Mouse (Mus musculus): Measurements from ENCODE around the gene Ubn2. TPM values are rescaled to one million over a fixed set of nuclear protein-coding genes. Genes with fewer than 3 reads are reported as not detected.

Ubn2 gene
- polyA plus RNA-seq, 1 experiment from 2014 or later, result 21.8 TPM

GRCm38 (mm10) chr6:38492550-38492949 lies 58.8 kb downstream of the Ubn2 start:
- Histone ChIP-seq H3K4me1 (no peaks in the 10 kb centered on the region), H3K27ac (replicated peaks) (no peak overlapping the region), H3K4me2 (no peak overlapping the region), H3K36me3 (peaks cover 45% of the 10 kb centered on the region), H3K9me3 (replicated peaks) (no peaks in the 10 kb centered on the region), H3K9ac (replicated peaks) (no peak overlapping the region), H3K27me3 (replicated peaks) (no peaks in the 10 kb centered on the region), H3K4me3 (replicated peaks) (no peak overlapping the region)
- no peak for ATAC-seq (ENCODE audit: low FRiP score)
- 84% methylated on average over 3 of the region's 3 CpGs for WGBS

- peaks cover 50% of the 10 kb centered on the region for H3K36me3 ChIP-seq
- 26% methylated on average over 4 of the region's 4 CpGs for WGBS
Measured at GRCm38 (mm10) chr6:38495641-38496040, 61.9 kb downstream of the Ubn2 start.

GRCm38 (mm10) chr6:38512096-38512495 lies 78.3 kb downstream of the Ubn2 start:
- Histone ChIP-seq H3K4me1 (no peaks in the 10 kb centered on the region), H3K4me3 (replicated peaks) (no peak overlapping the region), H3K9ac (replicated peaks) (no peak overlapping the region), H3K4me2 (no peak overlapping the region), H3K9me3 (replicated peaks) (no peaks in the 10 kb centered on the region), H3K27ac (replicated peaks) (no peak overlapping the region), H3K27me3 (replicated peaks) (no peaks in the 10 kb centered on the region), H3K36me3 (peaks cover 6% of the 10 kb centered on the region; the same call in 1 of the 2 replicates)
- WGBS, result 98% methylated on average over 1 of the region's 1 CpGs
- no peak for ATAC-seq (ENCODE audit: low FRiP score)

More at GRCm38 (mm10) chr6:38495641-38496040, 61.9 kb downstream of the Ubn2 start:
- Histone ChIP-seq H3K4me3 (replicated peaks) (no peak overlapping the region), H3K27me3 (replicated peaks) (no peaks in the 10 kb centered on the region), H3K9me3 (replicated peaks) (no peaks in the 10 kb centered on the region), H3K9ac (replicated peaks) (no peak overlapping the region), H3K4me1 (no peaks in the 10 kb centered on the region), H3K27ac (replicated peaks) (no peak overlapping the region), H3K4me2 (no peak overlapping the region)
- no peak for ATAC-seq (ENCODE audit: low FRiP score)

GRCm38 (mm10) chr6:38512830-38513229 lies 79.1 kb downstream of the Ubn2 start:
- no peaks in the 10 kb centered on the region for H3K4me1 ChIP-seq
- ATAC-seq (ENCODE audit: low FRiP score), result no peak
- no peak overlapping the region for H3K27ac ChIP-seq (replicated peaks)
- H3K27me3 ChIP-seq (replicated peaks), result no peaks in the 10 kb centered on the region
- peaks cover 5% of the 10 kb centered on the region; the same call in 1 of the 2 replicates for H3K36me3 ChIP-seq
- H3K4me3 ChIP-seq (replicated peaks), result no peak overlapping the region
- H3K4me2 ChIP-seq, result no peak overlapping the region
- H3K9ac ChIP-seq (replicated peaks), result no peak overlapping the region
- no peaks in the 10 kb centered on the region for H3K9me3 ChIP-seq (replicated peaks)

GRCm38 (mm10) chr6:38515201-38515600 lies 81.5 kb downstream of the Ubn2 start:
- Histone ChIP-seq H3K4me2 (no peak overlapping the region), H3K9me3 (replicated peaks) (no peaks in the 10 kb centered on the region), H3K4me3 (replicated peaks) (no peak overlapping the region), H3K4me1 (no peaks in the 10 kb centered on the region), H3K27ac (replicated peaks) (no peak overlapping the region), H3K27me3 (replicated peaks) (no peaks in the 10 kb centered on the region), H3K9ac (replicated peaks) (no peak overlapping the region), H3K36me3 (peaks cover 5% of the 10 kb centered on the region; the same call in 1 of the 2 replicates)
- no peak for ATAC-seq (ENCODE audit: low FRiP score)
- WGBS, result 96% methylated on average over 4 of the region's 4 CpGs

- 20% methylated on average over 8 of the region's 8 CpGs for WGBS
- 0 out of 2 replicates have a peak, but pooled peaks cover 4% of the 10 kb centered on the region for H3K36me3 ChIP-seq
- ATAC-seq (ENCODE audit: low FRiP score), result no peak
Measured at GRCm38 (mm10) chr6:38523851-38524250, 90.1 kb downstream of the Ubn2 start.

GRCm38 (mm10) chr6:38531211-38531820 lies 97.6 kb downstream of the Ubn2 start:
- ATAC-seq (ENCODE audit: low FRiP score), result no peak
- no peak overlapping the region for H3K27ac ChIP-seq (replicated peaks)
- no peaks in the 10 kb centered on the region for H3K27me3 ChIP-seq (replicated peaks)
- H3K9me3 ChIP-seq (replicated peaks), result no peaks in the 10 kb centered on the region
- peaks cover 17% of the 10 kb centered on the region for H3K4me1 ChIP-seq
- H3K36me3 ChIP-seq, result no peaks in the 10 kb centered on the region
- H3K4me2 ChIP-seq, result no peak overlapping the region
- no peak overlapping the region for H3K4me3 ChIP-seq (replicated peaks)
- WGBS, result 67% methylated on average over 5 of the region's 5 CpGs
- no peak overlapping the region for H3K9ac ChIP-seq (replicated peaks)

More at GRCm38 (mm10) chr6:38523851-38524250, 90.1 kb downstream of the Ubn2 start:
- Histone ChIP-seq H3K4me1 (no peaks in the 10 kb centered on the region), H3K9ac (replicated peaks) (no peak overlapping the region), H3K27ac (replicated peaks) (no peak overlapping the region), H3K27me3 (replicated peaks) (no peaks in the 10 kb centered on the region), H3K9me3 (replicated peaks) (no peaks in the 10 kb centered on the region), H3K4me2 (no peak overlapping the region), H3K4me3 (replicated peaks) (no peak overlapping the region)

GRCm38 (mm10) chr6:38532500-38533420 lies 99.0 kb downstream of the Ubn2 start:
- Histone ChIP-seq H3K4me2 (peak overlapping the region; percentile 78), H3K27ac (replicated peaks) (peak overlapping the region; percentile 99), H3K4me1 (peaks cover 18% of the 10 kb centered on the region), H3K27me3 (replicated peaks) (no peaks in the 10 kb centered on the region), H3K4me3 (replicated peaks) (peak overlapping the region; percentile 90), H3K9me3 (replicated peaks) (no peaks in the 10 kb centered on the region), H3K36me3 (no peaks in the 10 kb centered on the region), H3K9ac (replicated peaks) (peak overlapping the region; percentile 68)
- 4% methylated on average over 25 of the region's 25 CpGs for WGBS
- peak; percentile 55 for ATAC-seq (ENCODE audit: low FRiP score)

GRCm38 (mm10) chr6:38533428-38534405 lies 100.0 kb downstream of the Ubn2 start, which contains the start of gene Fmc1:
Fmc1 (plus strand) TSS chr6:38533502.
- WGBS, result 5% methylated on average over 41 of the region's 41 CpGs
- Histone ChIP-seq H3K27ac (replicated peaks) (peak within 1 kb of the TSS; percentile 99), H3K4me2 (peak within 1 kb of the TSS; percentile 78), H3K4me1 (peaks cover 18% of the 10 kb centered on the region), H3K9ac (replicated peaks) (peak within 1 kb of the TSS; percentile 93), H3K9me3 (replicated peaks) (no peaks in the 10 kb centered on the region), H3K36me3 (no peaks in the 10 kb centered on the region), H3K4me3 (replicated peaks) (peak within 1 kb of the TSS; percentile 90), H3K27me3 (replicated peaks) (no peaks in the 10 kb centered on the region)
- ATAC-seq (ENCODE audit: low FRiP score), result peak; percentile 89

GRCm38 (mm10) chr6:38534640-38535365 lies 101.1 kb downstream of the Ubn2 start:
- peak overlapping the region; percentile 53 for H3K4me2 ChIP-seq
- H3K9me3 ChIP-seq (replicated peaks), result no peaks in the 10 kb centered on the region
- no peaks in the 10 kb centered on the region for H3K27me3 ChIP-seq (replicated peaks)
- under 1% methylated on average over 53 of the region's 53 CpGs for WGBS
- H3K36me3 ChIP-seq, result peaks cover 3% of the 10 kb centered on the region
- H3K27ac ChIP-seq (replicated peaks), result peak overlapping the region; percentile 99
- peak; percentile 66 for ATAC-seq (ENCODE audit: low FRiP score)
- peak overlapping the region; percentile 90 for H3K4me3 ChIP-seq (replicated peaks)
- H3K9ac ChIP-seq (replicated peaks), result peak overlapping the region; percentile 93
- H3K4me1 ChIP-seq, result peaks cover 18% of the 10 kb centered on the region
